Mouse (Mus musculus): Measurements from ENCODE around the gene Gsdmc4. TPM values are rescaled to one million over a fixed set of nuclear protein-coding genes. Genes with fewer than 3 reads are reported as not detected.
"Not testable (repeated sequence)": the region's sequence is repeated elsewhere in the genome, so short reads cannot be mapped to it uniquely, and the experiment has no call there.

The Gsdmc4 gene
- polyA plus RNA-seq, 1 experiment, result 0.05 TPM

GRCm38 (mm10) chr15:63895560-63896353, 16.3 kb downstream of the Gsdmc4 start:
- not testable (repeated sequence) for H3K4me3 ChIP-seq (ENCODE audit: insufficient read depth, low read depth, low read length); H3K4me1 ChIP-seq (ENCODE audit: control insufficient read depth, insufficient read depth, low read length); H3K36me3 ChIP-seq (ENCODE audit: control insufficient read depth, insufficient read depth, low read length); H3K27ac ChIP-seq (ENCODE audit: insufficient read depth, low read depth, low read length); H3K27me3 ChIP-seq (replicated peaks; ENCODE audit: control insufficient read depth, insufficient read depth, low read length)
- peak; percentile 67 for TF ChIP-seq CTCF (conservative IDR thresholded peaks at IDR 0.05; ENCODE audit: insufficient read depth, insufficient read length, low read depth, low read length)
- peak; percentile 22 for DNase-seq
- WGBS, result 20% methylated on average over 9 of the region's 9 CpGs

- H3K36me3 ChIP-seq (ENCODE audit: control insufficient read depth, insufficient read depth, low read length); H3K4me3 ChIP-seq (ENCODE audit: insufficient read depth, low read depth, low read length); H3K4me1 ChIP-seq (ENCODE audit: control insufficient read depth, insufficient read depth, low read length); H3K27ac ChIP-seq (ENCODE audit: insufficient read depth, low read depth, low read length); H3K27me3 ChIP-seq (replicated peaks; ENCODE audit: control insufficient read depth, insufficient read depth, low read length); DNase-seq: not testable (repeated sequence)
- WGBS, result 53% methylated on average over 5 of the region's 5 CpGs
Observed at GRCm38 (mm10) chr15:63888440-63888839, 23.7 kb downstream of the Gsdmc4 start.

- not testable (repeated sequence) for DNase-seq; H3K27ac ChIP-seq (ENCODE audit: insufficient read depth, low read depth, low read length); H3K4me1 ChIP-seq (ENCODE audit: control insufficient read depth, insufficient read depth, low read length); H3K4me3 ChIP-seq (ENCODE audit: insufficient read depth, low read depth, low read length); H3K27me3 ChIP-seq (replicated peaks; ENCODE audit: control insufficient read depth, insufficient read depth, low read length); H3K36me3 ChIP-seq (ENCODE audit: control insufficient read depth, insufficient read depth, low read length)
- WGBS, result no CpG with 5 or more reads among the region's 5 CpGs
Observed at GRCm38 (mm10) chr15:63887949-63888348, 24.1 kb downstream of the Gsdmc4 start.

- not testable (repeated sequence) for H3K36me3 ChIP-seq (ENCODE audit: control insufficient read depth, insufficient read depth, low read length); H3K27me3 ChIP-seq (replicated peaks; ENCODE audit: control insufficient read depth, insufficient read depth, low read length); DNase-seq; H3K27ac ChIP-seq (ENCODE audit: insufficient read depth, low read depth, low read length); H3K4me3 ChIP-seq (ENCODE audit: insufficient read depth, low read depth, low read length); H3K4me1 ChIP-seq (ENCODE audit: control insufficient read depth, insufficient read depth, low read length)
- WGBS, result 87% methylated on average over 1 of the region's 3 CpGs
Observed at GRCm38 (mm10) chr15:63878458-63878857, 33.6 kb downstream of the Gsdmc4 start, which contains the start of gene Gsdmc3. TSS of gene Gsdmc3 (minus strand) at chr15:63878558.

GRCm38 (mm10) chr15:63876160-63876559, 35.9 kb downstream of the Gsdmc4 start:
- H3K4me1 ChIP-seq (ENCODE audit: control insufficient read depth, insufficient read depth, low read length); H3K27me3 ChIP-seq (replicated peaks; ENCODE audit: control insufficient read depth, insufficient read depth, low read length); DNase-seq; H3K36me3 ChIP-seq (ENCODE audit: control insufficient read depth, insufficient read depth, low read length); H3K27ac ChIP-seq (ENCODE audit: insufficient read depth, low read depth, low read length); H3K4me3 ChIP-seq (ENCODE audit: insufficient read depth, low read depth, low read length): not testable (repeated sequence)

GRCm38 (mm10) chr15:63861965-63862364, 50.1 kb downstream of the Gsdmc4 start:
- not testable (repeated sequence) for H3K36me3 ChIP-seq (ENCODE audit: control insufficient read depth, insufficient read depth, low read length); H3K27me3 ChIP-seq (replicated peaks; ENCODE audit: control insufficient read depth, insufficient read depth, low read length); H3K4me3 ChIP-seq (ENCODE audit: insufficient read depth, low read depth, low read length); DNase-seq; H3K4me1 ChIP-seq (ENCODE audit: control insufficient read depth, insufficient read depth, low read length); H3K27ac ChIP-seq (ENCODE audit: insufficient read depth, low read depth, low read length)
- 53% methylated on average over 5 of the region's 5 CpGs for WGBS
- 0 out of 2 replicates have a peak, but pooled peaks have one; percentile 2 for TF ChIP-seq CTCF (conservative IDR thresholded peaks at IDR 0.05; ENCODE audit: insufficient read depth, insufficient read length, low read depth, low read length)

Other genes with a start within 250 kb of the Gsdmc4 start
- 3.9 and 4.2 TPM in 2 replicates for gene Gsdmc2, start 67.1 kb downstream of the Gsdmc4 start, polyA plus RNA-seq (2012; rRNA removed)
- 2.1 and 2.3 TPM in 2 replicates for gene Gsdmc3, start 33.7 kb downstream of the Gsdmc4 start, polyA plus RNA-seq (2012; rRNA removed)
- 7.5 and 9.0 TPM in 2 replicates for gene Fam49b, start 148.2 kb upstream of the Gsdmc4 start, polyA plus RNA-seq (2012; rRNA removed)